Mouse (Mus musculus) liver, embryonic 16.5 days (tissue): ENCODE results near the gene Azgp1. TPM values are rescaled to one million over a fixed set of nuclear protein-coding genes. Genes with fewer than 3 reads are reported as not detected.
"Not testable (repeated sequence)": the region's sequence is repeated elsewhere in the genome, so short reads cannot be mapped to it uniquely, and the experiment has no call there.

Experiments
- ATAC-seq: fragments of 200-750 bp; cut with Nextera tagmentation; 2 replicates; pipeline ENCODE4 v1.8.0; 2017; ENCODE audit warnings: low read depth, mild to moderate bottlenecking, moderate number of reproducible peaks, moderate library complexity
- H3K27ac ChIP-seq: fragments of 300-500 bp; sonication (generic); 2 replicates; pipeline ENCODE4 v1.5.1; 2014; ENCODE audit warnings: mild to moderate bottlenecking, low read length
- H3K27me3 ChIP-seq: fragments of 300-500 bp; sonication (generic); 2 replicates; pipeline ENCODE4 v1.6.1; 2014; ENCODE audit warnings: low read depth, low read length, mixed read lengths; ENCODE audit not compliant: control insufficient read depth, insufficient read depth
- H3K36me3 ChIP-seq: fragments of 300-500 bp; sonication (generic); 2 replicates; pipeline ENCODE4 v1.6.1; 2014; ENCODE audit warnings: mild to moderate bottlenecking; ENCODE audit not compliant: control insufficient read depth, insufficient read depth
- H3K4me1 ChIP-seq: fragments of 300-500 bp; sonication (generic); 2 replicates; pipeline ENCODE4 v1.6.1; 2014; ENCODE audit warnings: low read depth, low read length, mixed read lengths; ENCODE audit not compliant: control insufficient read depth
- H3K4me2 ChIP-seq: fragments of 300-500 bp; sonication (generic); 2 replicates; pipeline ENCODE4 v1.6.1; 2014; ENCODE audit warnings: low read depth, low read length, mixed read lengths
- H3K4me3 ChIP-seq: fragments of 300-500 bp; sonication (generic); 2 replicates; pipeline ENCODE4 v1.5.1; 2014; ENCODE audit warnings: low read depth, mild to moderate bottlenecking, low read length
- H3K9ac ChIP-seq: fragments of 300-500 bp; sonication (generic); 2 replicates; pipeline ENCODE4 v1.6.1; 2014; ENCODE audit warnings: low read depth, low read length
- H3K9me3 ChIP-seq: fragments of 300-500 bp; sonication (generic); replicated peaks from 2 replicates; pipeline ENCODE4 v1.6.1; 2016; ENCODE audit warnings: low read length; ENCODE audit not compliant: control insufficient read depth
- WGBS: fragments of 180-500 bp; shearing (Covaris S2); extraction: QIAGEN DNeasy Blood & Tissue Kit; methylation state at CpG from one replicate; pipeline ENCODE4 v1.1.7; 2014; ENCODE audit not compliant: insufficient replicate concordance; 5-methylcytosine and 5-hydroxymethylcytosine counted together
- polyA plus RNA-seq: library from polyadenylated mRNA; unstranded; fragments of >200 nt; fragmentation: Nextera tagmentation; extraction: Ambion mirVana; gene quantifications from 2 replicates; pipeline ENCODE4 v1.2.1, GENCODE M21; 2015

Azgp1 gene
- 39.1 and 54.9 TPM in 2 replicates for polyA plus RNA-seq

DNA sequence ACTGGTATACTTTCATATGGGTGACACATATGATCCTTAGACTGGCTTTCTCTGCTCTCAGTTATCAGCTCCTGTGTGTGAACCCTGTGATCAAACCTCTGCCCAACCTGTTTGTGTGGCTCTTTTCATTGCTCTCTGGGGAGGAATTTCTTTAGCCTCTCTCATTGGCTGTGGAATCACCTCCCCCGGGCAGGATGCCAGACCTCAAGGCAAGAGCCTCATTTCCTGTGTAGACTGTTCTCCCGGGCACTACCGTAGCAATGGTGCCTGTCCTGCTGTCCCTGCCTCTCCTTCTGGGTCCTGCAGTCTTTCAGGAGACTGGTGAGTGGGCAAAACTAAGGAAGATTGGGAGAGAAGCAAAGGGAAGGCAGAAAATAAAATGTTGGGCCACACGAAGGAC lies at the start of gene Azgp1:
TSS of gene Azgp1 (plus strand) at position 221 of the 400 bp plus-strand sequence.
- Histone ChIP-seq H3K9ac (no peak within 1 kb of the TSS), H3K36me3 (no peaks in the 10 kb centered on the region), H3K27ac (no peak within 1 kb of the TSS; the same call in 1 of the 2 replicates), H3K4me3 (peak within 1 kb of the TSS; percentile 27), H3K9me3 (no peaks in the 10 kb centered on the region), H3K27me3 (no peaks in the 10 kb centered on the region), H3K4me1 (no peaks in the 10 kb centered on the region), H3K4me2 (no peak within 1 kb of the TSS; the same call in 1 of the 2 replicates)
- ATAC-seq, result peak; percentile 79
- WGBS, result 31% methylated on average over 4 of the region's 4 CpGs

DNA sequence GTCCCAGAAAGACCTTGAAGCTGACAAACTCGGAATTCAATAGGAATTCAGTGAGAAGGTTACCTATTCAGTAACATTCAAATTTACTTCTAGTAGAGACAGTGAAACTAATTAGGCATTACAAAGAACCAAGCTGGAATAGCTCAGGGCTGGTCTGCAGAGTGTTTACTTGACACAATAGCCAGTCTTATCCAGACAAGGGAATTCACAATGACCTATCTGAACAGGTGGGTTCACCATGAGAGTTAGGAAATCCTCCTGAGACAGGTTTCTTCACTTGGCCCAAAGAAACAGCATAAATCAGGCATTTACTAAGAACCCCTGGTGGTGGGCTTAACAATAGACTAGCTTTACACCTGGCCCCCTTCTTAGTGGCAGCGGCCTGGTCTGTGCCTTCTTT lies 47.4 kb upstream of the Azgp1 start:
- H3K27ac ChIP-seq, ATAC-seq, H3K27me3 ChIP-seq, H3K4me1 ChIP-seq, H3K4me3 ChIP-seq, H3K36me3 ChIP-seq, H3K4me2 ChIP-seq, H3K9ac ChIP-seq, H3K9me3 ChIP-seq: not testable (repeated sequence)
- WGBS, result 47% methylated on average over 2 of the region's 2 CpGs

DNA sequence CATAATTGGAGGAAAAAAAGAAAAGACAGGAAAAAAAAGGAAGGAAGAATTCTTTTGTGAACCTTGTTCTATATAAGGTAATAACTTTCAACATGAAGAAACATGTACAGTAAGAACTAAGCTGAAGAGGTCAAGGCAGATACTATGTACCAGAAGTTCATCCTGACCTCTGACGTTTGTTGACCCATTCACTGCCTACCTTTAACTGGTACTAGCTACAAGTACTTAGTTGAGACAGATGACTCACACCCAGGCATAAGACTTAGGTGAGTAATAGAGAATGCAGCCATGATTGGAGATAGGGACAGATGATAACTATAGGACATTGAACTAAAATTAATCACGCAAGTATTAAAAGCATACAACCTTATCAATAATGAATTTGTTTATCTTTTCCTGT lies 44.8 kb upstream of the Azgp1 start:
- Histone ChIP-seq H3K9me3 (no peaks in the 10 kb centered on the region), H3K36me3 (no peaks in the 10 kb centered on the region), H3K4me2 (no peak overlapping the region), H3K27me3 (no peaks in the 10 kb centered on the region), H3K9ac (no peak overlapping the region), H3K4me3 (no peak overlapping the region), H3K27ac (no peak overlapping the region), H3K4me1 (no peaks in the 10 kb centered on the region)
- no peak for ATAC-seq
- 61% methylated on average over 2 of the region's 2 CpGs for WGBS

DNA sequence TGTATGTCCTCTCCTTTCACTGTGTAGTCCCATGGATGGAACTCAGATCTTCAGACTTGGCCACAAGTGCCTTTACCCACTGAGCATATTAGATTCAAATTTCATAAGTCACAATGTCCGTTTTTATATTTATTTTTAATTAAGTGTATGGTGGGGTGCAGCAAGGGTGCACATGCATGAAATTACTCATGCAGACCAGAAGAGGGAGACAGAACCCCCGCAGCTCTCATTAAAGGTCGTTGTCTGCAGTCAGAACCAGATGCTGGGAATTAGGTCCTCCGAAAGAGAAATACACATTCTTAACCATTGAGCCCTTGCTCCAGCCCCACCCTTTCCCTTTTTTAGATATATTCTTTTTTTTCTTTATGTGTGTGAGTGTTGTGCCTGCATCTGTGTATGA lies 44.1 kb upstream of the Azgp1 start:
- Histone ChIP-seq H3K9me3 (no peaks in the 10 kb centered on the region), H3K27me3 (no peaks in the 10 kb centered on the region), H3K36me3 (no peaks in the 10 kb centered on the region), H3K4me3 (no peak overlapping the region), H3K4me2 (no peak overlapping the region), H3K27ac (no peak overlapping the region), H3K9ac (no peak overlapping the region), H3K4me1 (no peaks in the 10 kb centered on the region)
- no peak for ATAC-seq
- WGBS, result 49% methylated on average over 4 of the region's 4 CpGs

DNA sequence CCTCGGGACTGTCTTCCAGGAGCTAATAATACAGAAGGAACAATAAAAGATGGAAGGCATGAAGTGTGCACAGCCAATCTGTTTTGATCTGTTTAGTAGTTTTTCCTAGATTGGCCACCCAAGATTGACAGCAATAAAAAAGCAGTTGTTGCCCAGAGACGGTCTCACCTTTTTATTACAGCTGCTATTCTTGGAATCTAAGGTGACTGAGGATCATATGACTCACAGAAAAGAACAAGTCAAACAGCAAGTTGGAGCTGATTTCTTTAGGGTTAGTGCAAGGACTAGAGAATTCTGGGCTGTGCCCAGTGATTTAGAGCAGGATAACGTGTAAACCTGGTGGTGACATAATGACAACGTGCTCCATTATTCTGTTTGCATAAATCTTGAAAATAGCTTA lies 40.4 kb upstream of the Azgp1 start:
- no peaks in the 10 kb centered on the region for H3K36me3 ChIP-seq
- no peak overlapping the region for H3K4me2 ChIP-seq
- H3K4me3 ChIP-seq, result no peak overlapping the region
- no peak overlapping the region for H3K27ac ChIP-seq
- no peaks in the 10 kb centered on the region for H3K9me3 ChIP-seq
- H3K4me1 ChIP-seq, result no peaks in the 10 kb centered on the region
- no peak overlapping the region for H3K9ac ChIP-seq
- no peaks in the 10 kb centered on the region for H3K27me3 ChIP-seq
- WGBS, result 71% methylated on average over 4 of the region's 4 CpGs
- no peak for ATAC-seq

DNA sequence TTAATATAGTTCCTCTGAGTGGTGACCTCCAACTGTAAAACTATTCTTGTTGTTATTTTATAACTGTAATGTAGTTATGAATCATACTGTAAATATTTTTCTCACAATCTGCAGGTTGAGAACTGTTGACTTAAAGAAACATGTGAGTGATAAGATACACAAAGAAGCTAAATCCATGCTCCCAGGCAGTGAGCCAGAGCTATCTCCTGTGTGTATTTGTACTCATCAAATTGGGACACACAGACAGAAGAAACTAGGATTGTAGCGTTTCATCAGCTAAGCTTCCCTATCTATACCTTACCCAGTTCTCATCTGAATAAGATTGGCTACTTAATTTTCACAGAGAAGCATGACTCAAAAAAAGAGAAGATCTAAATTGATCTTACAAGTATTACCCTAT lies 38.2 kb upstream of the Azgp1 start:
- H3K27ac ChIP-seq, result no peak overlapping the region
- no peaks in the 10 kb centered on the region for H3K36me3 ChIP-seq
- no peak overlapping the region for H3K4me2 ChIP-seq
- no peaks in the 10 kb centered on the region for H3K4me1 ChIP-seq
- H3K9ac ChIP-seq, result no peak overlapping the region
- no peaks in the 10 kb centered on the region for H3K27me3 ChIP-seq
- no peaks in the 10 kb centered on the region for H3K9me3 ChIP-seq
- 45% methylated on average over 1 of the region's 1 CpGs for WGBS
- H3K4me3 ChIP-seq, result no peak overlapping the region
- ATAC-seq, result no peak

DNA sequence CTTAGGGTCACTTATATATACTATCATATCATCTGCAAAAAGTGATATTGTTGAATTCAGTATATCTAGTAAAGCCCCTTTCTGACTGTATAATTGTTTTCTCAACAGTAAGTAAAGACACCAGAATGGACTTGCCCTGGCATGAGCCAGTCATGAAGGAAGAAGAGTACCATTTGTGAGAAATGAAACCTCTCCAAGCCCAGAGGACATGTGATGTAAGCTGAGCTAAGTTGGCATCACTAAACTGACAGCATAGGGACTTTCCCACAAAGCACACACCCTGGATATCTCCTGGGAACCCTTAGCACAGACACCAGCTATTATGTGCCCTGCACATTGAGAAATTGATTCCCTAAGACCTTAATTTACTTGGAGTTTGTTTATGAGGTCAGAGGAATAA lies 34.0 kb upstream of the Azgp1 start:
- no peaks in the 10 kb centered on the region for H3K27me3 ChIP-seq
- H3K9me3 ChIP-seq, result no peaks in the 10 kb centered on the region
- ATAC-seq, result no peak
- H3K36me3 ChIP-seq, result no peaks in the 10 kb centered on the region
- no peak overlapping the region for H3K27ac ChIP-seq
- no peaks in the 10 kb centered on the region for H3K4me1 ChIP-seq
- H3K4me3 ChIP-seq, result no peak overlapping the region
- H3K4me2 ChIP-seq, result no peak overlapping the region
- no peak overlapping the region for H3K9ac ChIP-seq

DNA sequence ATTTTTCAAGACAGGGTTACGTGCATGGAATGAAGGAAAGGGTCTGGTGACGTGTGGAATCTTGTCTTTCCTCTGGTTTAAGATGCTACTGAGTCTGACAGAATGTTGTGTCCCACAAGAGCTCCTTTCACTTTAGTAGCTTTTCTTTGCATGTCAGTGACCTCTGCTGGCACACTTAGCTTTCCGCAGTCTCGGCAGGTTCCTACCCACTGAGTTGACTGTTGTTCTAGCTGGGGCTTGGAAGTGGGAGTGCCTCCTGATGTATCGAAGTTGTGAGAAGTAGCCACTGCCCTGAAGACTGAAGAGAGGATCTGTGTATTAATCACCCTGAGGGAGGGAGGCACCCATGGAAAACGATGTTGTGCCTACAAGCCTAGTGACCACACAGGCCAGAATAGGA lies 30.1 kb upstream of the Azgp1 start:
- Histone ChIP-seq H3K27ac (no peak overlapping the region), H3K9me3 (no peaks in the 10 kb centered on the region)
- WGBS, result 27% methylated on average over 6 of the region's 6 CpGs

DNA sequence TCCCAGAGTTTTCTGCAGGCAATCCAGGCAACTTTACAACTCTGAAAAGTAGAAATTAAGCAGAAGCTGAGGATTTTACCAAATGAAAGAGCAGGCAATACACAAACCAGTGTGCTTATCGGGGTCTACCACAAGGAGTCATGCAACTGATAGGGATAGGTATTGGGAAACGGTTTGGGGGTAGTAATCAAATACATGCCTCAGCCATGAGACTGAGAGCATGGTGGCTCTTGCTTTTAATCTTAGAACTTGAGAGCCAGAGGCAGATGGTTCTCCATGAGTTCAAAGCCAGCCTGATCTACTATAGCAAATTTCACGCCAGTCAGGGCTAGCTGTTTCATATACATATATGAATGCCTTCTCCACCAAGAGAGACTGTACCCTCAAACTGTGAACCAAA lies 24.9 kb upstream of the Azgp1 start:
- Histone ChIP-seq H3K9me3 (no peaks in the 10 kb centered on the region), H3K36me3 (no peaks in the 10 kb centered on the region), H3K27ac (no peak overlapping the region), H3K4me2 (no peak overlapping the region), H3K9ac (no peak overlapping the region), H3K4me3 (no peak overlapping the region), H3K4me1 (no peaks in the 10 kb centered on the region), H3K27me3 (no peaks in the 10 kb centered on the region)
- no peak for ATAC-seq
- WGBS, result 54% methylated on average over 3 of the region's 3 CpGs

More for the DNA sequence above, 30.1 kb upstream of the Azgp1 start:
- no peak for ATAC-seq
- Histone ChIP-seq H3K4me3 (no peak overlapping the region), H3K27me3 (no peaks in the 10 kb centered on the region), H3K4me1 (no peaks in the 10 kb centered on the region), H3K4me2 (no peak overlapping the region), H3K36me3 (no peaks in the 10 kb centered on the region), H3K9ac (no peak overlapping the region)

DNA sequence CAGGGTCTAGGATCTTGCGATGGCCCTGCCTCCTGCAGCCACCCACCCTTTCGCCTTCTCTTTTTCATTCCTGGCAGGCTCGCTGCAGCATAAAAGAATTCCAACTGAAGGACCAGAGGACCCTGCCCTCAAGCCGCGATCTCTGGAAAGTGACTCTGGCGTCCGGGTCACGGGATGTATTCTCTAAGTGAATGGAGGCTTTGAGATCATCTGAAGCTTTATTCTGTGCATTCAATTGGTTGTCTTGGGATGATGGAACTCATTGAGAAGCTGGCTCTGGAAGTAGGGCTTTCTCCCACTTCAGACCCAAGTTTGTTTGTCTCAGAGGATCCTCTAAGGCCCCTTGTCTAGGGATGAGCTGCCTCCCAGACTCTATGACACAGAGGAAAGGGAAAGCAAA lies 18.4 kb upstream of the Azgp1 start, which contains the start of gene Gjc3:
TSS of gene Gjc3 (minus strand) at position 154 of the 400 bp plus-strand sequence.
- Histone ChIP-seq H3K4me1 (no peaks in the 10 kb centered on the region), H3K4me2 (no peak within 1 kb of the TSS), H3K27me3 (no peaks in the 10 kb centered on the region), H3K4me3 (no peak within 1 kb of the TSS), H3K36me3 (no peaks in the 10 kb centered on the region), H3K9ac (no peak within 1 kb of the TSS), H3K9me3 (no peaks in the 10 kb centered on the region), H3K27ac (no peak within 1 kb of the TSS)
- no peak for ATAC-seq
- WGBS, result 69% methylated on average over 8 of the region's 8 CpGs
